Comparison of ENCODE assay signal across 13 mouse cellular contexts in the genomic region with DNA sequence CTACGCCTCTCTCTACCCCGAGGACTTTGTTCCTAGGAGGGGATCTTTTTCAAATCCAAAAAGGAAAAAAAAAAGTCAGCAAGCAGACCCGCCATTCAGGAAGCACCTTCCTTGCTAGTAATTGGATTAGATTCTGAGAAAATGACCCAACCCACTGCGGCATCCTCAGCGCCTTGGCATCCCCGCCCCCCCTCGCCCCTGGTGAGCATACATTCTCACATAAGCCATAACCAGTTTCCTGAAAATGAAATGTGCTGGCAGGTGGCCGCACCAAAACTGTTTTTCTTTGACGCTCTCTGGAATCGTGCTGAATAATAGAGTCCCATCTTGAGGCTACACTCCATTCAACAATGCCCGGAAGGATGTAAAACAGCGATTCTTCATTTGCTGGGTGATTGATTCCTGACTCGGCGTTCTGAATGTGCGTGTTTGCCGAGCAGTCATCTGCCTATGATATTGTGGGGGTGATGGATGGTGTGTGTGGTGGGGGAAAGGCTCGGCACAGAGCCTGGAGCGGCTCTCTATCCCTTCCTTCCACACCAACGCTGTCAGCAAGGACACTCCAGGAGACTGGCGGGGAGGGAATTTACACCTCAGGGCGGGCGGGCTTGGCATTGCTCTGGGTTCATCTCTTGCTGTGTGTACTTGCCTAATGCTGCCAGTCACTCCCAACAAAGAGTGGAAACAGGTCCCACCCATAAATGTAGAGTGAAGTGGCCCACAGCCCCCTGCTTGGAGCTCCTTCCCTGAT. TPM values are rescaled to one million over a fixed set of nuclear protein-coding genes. Genes with fewer than 3 reads are reported as not detected.
DNase-seq lines count a peak whose midpoint lies in the region; ATAC-seq lines count a peak whose summit lies in the region.
"Had no signal": no experiment of that assay in that cellular context is flagged by ENCODE, and none has a peak within 500 bp of the region (broad histone marks: within the 10 kb centered on the region; RNA-seq: fewer than 3 reads in every experiment).

No protein-coding gene starts in this region.

- intact Hi-C loops in heart, postnatal 10 days (cut with DNase I): no loop called here

- no peak overlapping the region for H3K9ac ChIP-seq in kidney, embryonic 16.5 days (replicated peaks; ENCODE audit: low read length)

- no peaks in the 10 kb centered on the region for H3K9me3 ChIP-seq in kidney, embryonic 16.5 days (ENCODE audit: low read length)

- H3K27me3 ChIP-seq in kidney, embryonic 16.5 days (ENCODE audit: insufficient read depth, low read length): no peaks in the 10 kb centered on the region

- no peak overlapping the region for H3K4me3 ChIP-seq in kidney, embryonic 16.5 days (ENCODE audit: low read length)

- H3K4me2 ChIP-seq in kidney, embryonic 16.5 days (replicated peaks; ENCODE audit: low read depth, low read length): no peak overlapping the region

- no peak overlapping the region for H3K27ac ChIP-seq in kidney, embryonic 16.5 days (ENCODE audit: low read length)
- H3K27ac ChIP-seq: kidney, postnatal 0 days had no signal

- peak; percentile 64 to 66 for DNase-seq in cerebellum, adult 18-20 months
- DNase-seq in kidney, postnatal 10 days: peak; percentile 50
- DNase-seq in cerebellum, postnatal 36 days: peak; percentile 57 to 66
- DNase-seq in kidney, postnatal 14 days: peak; percentile 61
- no peak for DNase-seq in thymus, adult 18-20 months
- no peak for DNase-seq in heart, postnatal 10 days
- DNase-seq: gastrocnemius, postnatal 36 days; heart, postnatal 14 days; liver; thymus, adult 2 months had no signal

- peaks cover 6% of the 10 kb centered on the region for H3K4me1 ChIP-seq in kidney, embryonic 16.5 days (ENCODE audit: insufficient read depth, low read length)

- WGBS in kidney, embryonic 16.5 days: 76% methylated on average over 22 of the region's 22 CpGs

- no peak for ATAC-seq in cerebellum, adult (ENCODE audit: insufficient number of reproducible peaks, low FRiP score, low TSS enrichment)
- ATAC-seq in kidney, embryonic 16.5 days (ENCODE audit: low FRiP score, low TSS enrichment): no peak

- no peaks in the 10 kb centered on the region for H3K36me3 ChIP-seq in kidney, embryonic 16.5 days (ENCODE audit: insufficient read depth, low read length)

RNA-seq across cellular contexts. Expression of a gene that starts 18.9 kb away (rescaled TPM):
- polyA plus RNA-seq in kidney, embryonic 16.5 days (2015; fragmentation: Nextera tagmentation; extraction: Ambion mirVana): 10.4 and 11.9 TPM in 2 replicates
- 1 to 10 TPM; 7.7 to 9.4 TPM for total RNA-seq in heart, postnatal 10 days (2021)

Comparison
In these comparisons a context has a peak if more than half of its experiments do, and no peak if none do; other contexts are left out.
1. DNase-seq: peak in cerebellum, adult 18-20 months (2 of 2), kidney, postnatal 10 days (single experiment), cerebellum, postnatal 36 days (2 of 2) and kidney, postnatal 14 days (single experiment); none in thymus, adult 18-20 months (0 of 2) and heart, postnatal 10 days (0 of 2).